Mouse (Mus musculus) lung, embryonic 16.5 days (tissue): ENCODE results near the gene Ep300. TPM values are rescaled to one million over a fixed set of nuclear protein-coding genes. Genes with fewer than 3 reads are reported as not detected.
A peak's percentile ranks its signal among the peaks of the same experiment; 100 is the strongest.
"Not testable (repeated sequence)": the region's sequence is repeated elsewhere in the genome, so short reads cannot be mapped to it uniquely, and the experiment has no call there.

ENCODE experiments used
- ATAC-seq: fragments of 200-750 bp; cut with Nextera tagmentation; 2 replicates; pipeline ENCODE4 v1.8.0; 2017; ENCODE audit warnings: low read depth, mild to moderate bottlenecking, moderate library complexity
- H3K27ac ChIP-seq: fragments of 300-500 bp; sonication (generic); 2 replicates; pipeline ENCODE4 v1.5.1; 2014; ENCODE audit warnings: mild to moderate bottlenecking, control low read depth, low read length
- H3K27me3 ChIP-seq: fragments of 300-500 bp; sonication (generic); 2 replicates; pipeline ENCODE4 v1.6.1; 2014; ENCODE audit warnings: low read depth, low read length, mixed read lengths; ENCODE audit not compliant: control insufficient read depth, insufficient read depth
- H3K36me3 ChIP-seq: fragments of 300-500 bp; sonication (generic); 2 replicates; pipeline ENCODE4 v1.6.1; 2014; ENCODE audit warnings: low read length; ENCODE audit not compliant: control insufficient read depth, insufficient read depth
- H3K4me1 ChIP-seq: fragments of 300-500 bp; sonication (generic); replicated peaks from 2 replicates; pipeline ENCODE4 v1.6.1; 2014; ENCODE audit warnings: low read length, mixed read lengths; ENCODE audit not compliant: control insufficient read depth, insufficient read depth
- H3K4me2 ChIP-seq: fragments of 300-500 bp; sonication (generic); 2 replicates; pipeline ENCODE4 v1.6.1; 2014; ENCODE audit warnings: low read depth, low read length, control low read depth
- H3K4me3 ChIP-seq: fragments of 300-500 bp; sonication (generic); 2 replicates; pipeline ENCODE4 v1.5.1; 2014; ENCODE audit warnings: mild to moderate bottlenecking, low read length, control low read depth
- H3K9ac ChIP-seq: fragments of 300-500 bp; sonication (generic); 2 replicates; pipeline ENCODE4 v1.6.1; 2014; ENCODE audit warnings: low read length, control low read depth
- H3K9me3 ChIP-seq: fragments of 300-500 bp; sonication (generic); 2 replicates; pipeline ENCODE4 v1.6.1; 2016; ENCODE audit warnings: low read length; ENCODE audit not compliant: control insufficient read depth
- WGBS: fragments of 180-500 bp; shearing (Covaris S2); extraction: QIAGEN DNeasy Blood & Tissue Kit; methylation state at CpG from one replicate; pipeline ENCODE4 v1.1.7; 2014; 5-methylcytosine and 5-hydroxymethylcytosine counted together
- polyA plus RNA-seq: library from polyadenylated mRNA; unstranded; fragments of >200 nt; fragmentation: Nextera tagmentation; extraction: Ambion mirVana; gene quantifications from 2 replicates; pipeline ENCODE4 v1.2.1, GENCODE M21; 2015

Gene Ep300
- polyA plus RNA-seq, 1 experiment from 2014 or later = 13.8 TPM

DNA sequence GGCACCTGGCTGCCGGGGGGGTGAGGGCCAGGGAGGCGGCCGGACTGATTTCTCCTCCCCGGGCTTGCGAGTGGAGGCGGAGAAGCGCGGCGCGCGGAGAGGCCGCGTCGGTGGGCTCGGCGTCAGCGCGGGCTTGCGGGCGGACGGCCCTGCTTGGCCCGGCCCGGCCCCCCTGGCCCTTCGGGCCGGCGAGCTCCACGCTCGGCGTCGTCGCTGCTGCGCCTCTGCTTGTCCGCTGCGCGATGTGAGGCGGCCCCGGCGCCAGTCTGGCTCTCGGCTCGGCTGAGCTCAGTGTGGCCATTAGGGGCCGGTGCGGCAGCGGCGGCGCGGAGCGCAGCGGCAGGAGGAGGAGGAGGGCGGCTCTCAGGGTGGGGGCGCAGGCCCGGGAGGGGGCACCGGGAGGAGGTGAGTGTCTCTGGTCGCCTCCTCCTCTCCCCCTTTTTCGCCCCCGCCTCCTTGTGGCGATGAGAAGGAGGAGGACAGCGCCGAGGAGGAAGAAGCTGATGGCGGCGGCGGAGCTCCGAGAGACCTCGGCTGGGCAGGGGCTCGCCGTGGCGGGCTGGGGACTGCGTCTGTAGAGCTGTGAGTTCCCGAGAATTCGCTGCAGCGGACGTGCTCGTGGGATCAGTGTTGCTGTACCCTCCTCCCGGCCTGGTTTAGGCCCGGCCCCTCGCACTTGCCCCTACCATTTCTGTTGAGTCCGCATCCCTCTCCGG is 753 bp downstream of the Ep300 start:
- Histone ChIP-seq H3K9me3 (no peaks in the 10 kb centered on the region), H3K4me3 (peak overlapping the region; percentile 98), H3K36me3 (0 out of 2 replicates have a peak, but pooled peaks cover 2% of the 10 kb centered on the region), H3K9ac (peak overlapping the region; percentile 100), H3K4me1 (peaks cover 10% of the 10 kb centered on the region), H3K27ac (peak overlapping the region; percentile 100), H3K27me3 (no peaks in the 10 kb centered on the region), H3K4me2 (peak overlapping the region; percentile 85)
- 0% methylated on average over 38 of the region's 77 CpGs for WGBS
- ATAC-seq = peak; percentile 74

DNA sequence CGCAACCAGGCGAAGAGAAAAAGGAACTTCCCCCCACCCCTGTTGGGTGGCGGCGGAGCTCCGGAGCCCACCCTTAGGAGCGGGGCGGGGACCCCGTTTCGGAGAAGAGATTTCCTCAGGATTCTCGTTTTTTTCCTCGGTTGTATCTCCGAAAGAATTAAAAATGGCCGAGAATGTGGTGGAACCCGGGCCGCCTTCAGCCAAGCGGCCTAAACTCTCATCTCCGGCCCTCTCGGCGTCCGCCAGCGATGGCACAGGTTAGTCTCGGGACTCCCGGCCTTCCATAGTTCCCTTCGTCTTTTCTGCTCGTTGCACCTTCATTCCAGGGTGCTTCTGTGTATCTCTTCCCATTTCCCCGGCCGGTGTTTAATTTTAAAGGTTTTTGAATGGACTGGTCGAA is 1.3 kb downstream of the Ep300 start:
- H3K27me3 ChIP-seq = no peaks in the 10 kb centered on the region
- peak overlapping the region; percentile 100 for H3K27ac ChIP-seq
- peak overlapping the region; percentile 85 for H3K4me2 ChIP-seq
- H3K4me1 ChIP-seq = peaks cover 10% of the 10 kb centered on the region
- ATAC-seq = no peak
- H3K9me3 ChIP-seq = no peaks in the 10 kb centered on the region
- H3K36me3 ChIP-seq = 0 out of 2 replicates have a peak, but pooled peaks cover 2% of the 10 kb centered on the region
- H3K4me3 ChIP-seq = peak overlapping the region; percentile 98
- peak overlapping the region; percentile 100 for H3K9ac ChIP-seq
- WGBS = 0% methylated on average over 27 of the region's 28 CpGs

GRCm38 (mm10) chr15:81587686-81588085 is 2.5 kb downstream of the Ep300 start:
- no peaks in the 10 kb centered on the region for H3K27me3 ChIP-seq
- no peaks in the 10 kb centered on the region for H3K9me3 ChIP-seq
- H3K27ac ChIP-seq = 0 out of 2 replicates have a peak overlapping the region, but pooled peaks have one; percentile 12
- WGBS = 40% methylated on average over 2 of the region's 2 CpGs
- peak overlapping the region; percentile 98 for H3K4me3 ChIP-seq
- peak overlapping the region; percentile 100 for H3K9ac ChIP-seq
- 0 out of 2 replicates have a peak, but pooled peaks cover 2% of the 10 kb centered on the region for H3K36me3 ChIP-seq
- no peak for ATAC-seq
- H3K4me1 ChIP-seq = peaks cover 10% of the 10 kb centered on the region
- H3K4me2 ChIP-seq = peak overlapping the region; percentile 85

DNA sequence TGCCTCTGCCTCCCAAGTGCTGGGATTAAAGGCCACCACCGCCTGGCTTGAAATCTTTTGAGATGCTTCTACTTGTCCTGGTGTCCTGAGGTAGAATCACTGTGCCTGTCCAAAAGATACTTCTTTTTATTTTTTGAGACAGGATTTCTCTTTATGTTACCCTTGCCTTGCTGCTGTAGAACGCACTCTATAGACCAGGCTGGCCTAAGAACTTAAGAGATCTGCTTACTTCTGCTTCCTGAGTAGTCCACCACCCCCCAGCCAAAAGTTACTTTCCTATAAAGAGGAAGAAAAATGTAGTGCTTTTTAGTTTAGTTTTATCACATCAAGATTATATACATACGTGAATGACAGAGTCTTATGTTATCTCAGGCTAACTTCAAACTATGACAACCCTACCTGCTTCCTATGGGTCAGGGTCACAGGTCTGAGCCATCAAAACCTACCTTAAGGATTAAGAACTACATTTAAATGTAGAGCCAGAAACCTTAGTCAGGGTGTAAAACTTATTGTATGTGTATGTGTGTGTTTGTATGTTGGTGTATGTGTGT is 9.1 kb downstream of the Ep300 start:
- H3K27ac ChIP-seq = no peak overlapping the region
- H3K4me3 ChIP-seq = no peak overlapping the region
- no peaks in the 10 kb centered on the region; the same call in 1 of the 2 replicates for H3K4me1 ChIP-seq
- H3K36me3 ChIP-seq = peaks cover 2% of the 10 kb centered on the region; the same call in 1 of the 2 replicates
- no peaks in the 10 kb centered on the region for H3K9me3 ChIP-seq
- H3K4me2 ChIP-seq = no peak overlapping the region
- ATAC-seq = no peak
- 93% methylated on average over 3 of the region's 3 CpGs for WGBS
- no peak overlapping the region for H3K9ac ChIP-seq
- H3K27me3 ChIP-seq = no peaks in the 10 kb centered on the region

DNA sequence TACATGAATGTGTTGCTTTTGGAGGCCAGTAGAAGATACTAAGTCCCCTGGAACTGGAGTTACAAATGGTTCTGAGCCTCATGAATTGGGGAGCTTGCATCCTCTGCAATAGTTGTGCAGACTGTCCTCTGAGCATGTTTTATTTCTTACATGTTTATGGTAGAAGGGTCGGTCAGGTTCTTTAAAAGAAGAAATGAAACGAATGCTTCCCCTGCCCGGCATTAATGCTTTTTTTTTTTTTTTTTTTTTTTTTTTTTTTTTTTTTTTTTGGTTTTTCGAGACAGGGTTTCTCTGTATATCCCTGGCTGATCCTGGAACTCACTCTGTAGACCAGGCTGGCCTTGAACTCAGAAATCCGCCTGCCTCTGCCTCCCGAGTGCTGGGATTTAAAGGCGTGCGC is 13.6 kb downstream of the Ep300 start:
- H3K9me3 ChIP-seq, H3K27ac ChIP-seq, H3K27me3 ChIP-seq, H3K4me3 ChIP-seq, ATAC-seq, H3K4me2 ChIP-seq, H3K4me1 ChIP-seq, H3K9ac ChIP-seq: not testable (repeated sequence)
- H3K36me3 ChIP-seq = peaks cover 11% of the 10 kb centered on the region
- 82% methylated on average over 8 of the region's 8 CpGs for WGBS

DNA sequence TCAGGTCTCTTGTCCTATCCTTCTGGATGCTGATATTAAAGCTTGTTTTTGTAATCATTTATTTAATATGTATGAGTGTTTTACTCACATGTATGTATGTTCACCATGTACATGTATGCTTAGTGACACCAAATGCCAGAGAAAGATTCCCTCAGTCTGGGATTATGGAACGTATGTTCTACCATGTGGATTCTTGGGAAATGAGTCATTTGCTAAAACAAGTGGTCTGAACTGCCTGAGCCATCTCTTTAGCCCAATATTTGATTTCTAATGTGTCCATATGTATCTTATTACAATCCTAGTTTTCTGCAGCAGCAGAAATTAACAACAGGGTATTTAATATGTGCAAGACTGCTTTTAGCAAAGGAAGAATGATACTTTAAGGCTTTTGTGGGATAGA is 20.1 kb downstream of the Ep300 start:
- Histone ChIP-seq H3K27ac (no peak overlapping the region), H3K9me3 (no peaks in the 10 kb centered on the region), H3K4me1 (no peaks in the 10 kb centered on the region), H3K9ac (no peak overlapping the region), H3K4me2 (no peak overlapping the region), H3K27me3 (no peaks in the 10 kb centered on the region), H3K36me3 (peaks cover 23% of the 10 kb centered on the region), H3K4me3 (no peak overlapping the region)
- WGBS = 43% methylated on average over 1 of the region's 1 CpGs
- ATAC-seq = no peak

DNA sequence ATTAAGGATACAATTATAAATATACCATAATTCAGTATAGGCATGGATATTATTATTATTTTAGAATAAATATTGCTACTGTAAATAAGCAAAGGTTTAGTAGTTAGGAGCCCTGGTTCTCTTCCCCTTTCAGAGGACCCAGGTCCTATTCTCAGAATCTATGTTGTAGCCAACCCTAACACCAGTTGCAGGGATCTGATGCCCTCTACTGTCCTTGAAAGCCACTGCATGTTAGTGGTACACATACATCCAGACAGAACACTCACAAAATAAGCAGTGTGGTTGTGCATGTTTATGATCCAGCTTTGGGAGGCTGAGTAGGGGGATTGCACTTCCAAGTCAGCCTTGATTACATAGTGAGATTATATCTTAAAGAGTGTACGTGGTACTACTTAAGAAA is 21.5 kb downstream of the Ep300 start:
- Histone ChIP-seq H3K4me2 (no peak overlapping the region), H3K27me3 (no peaks in the 10 kb centered on the region), H3K27ac (no peak overlapping the region), H3K36me3 (peaks cover 25% of the 10 kb centered on the region), H3K9me3 (no peaks in the 10 kb centered on the region), H3K9ac (no peak overlapping the region), H3K4me3 (no peak overlapping the region), H3K4me1 (no peaks in the 10 kb centered on the region)
- ATAC-seq = no peak
- 88% methylated on average over 1 of the region's 1 CpGs for WGBS

DNA sequence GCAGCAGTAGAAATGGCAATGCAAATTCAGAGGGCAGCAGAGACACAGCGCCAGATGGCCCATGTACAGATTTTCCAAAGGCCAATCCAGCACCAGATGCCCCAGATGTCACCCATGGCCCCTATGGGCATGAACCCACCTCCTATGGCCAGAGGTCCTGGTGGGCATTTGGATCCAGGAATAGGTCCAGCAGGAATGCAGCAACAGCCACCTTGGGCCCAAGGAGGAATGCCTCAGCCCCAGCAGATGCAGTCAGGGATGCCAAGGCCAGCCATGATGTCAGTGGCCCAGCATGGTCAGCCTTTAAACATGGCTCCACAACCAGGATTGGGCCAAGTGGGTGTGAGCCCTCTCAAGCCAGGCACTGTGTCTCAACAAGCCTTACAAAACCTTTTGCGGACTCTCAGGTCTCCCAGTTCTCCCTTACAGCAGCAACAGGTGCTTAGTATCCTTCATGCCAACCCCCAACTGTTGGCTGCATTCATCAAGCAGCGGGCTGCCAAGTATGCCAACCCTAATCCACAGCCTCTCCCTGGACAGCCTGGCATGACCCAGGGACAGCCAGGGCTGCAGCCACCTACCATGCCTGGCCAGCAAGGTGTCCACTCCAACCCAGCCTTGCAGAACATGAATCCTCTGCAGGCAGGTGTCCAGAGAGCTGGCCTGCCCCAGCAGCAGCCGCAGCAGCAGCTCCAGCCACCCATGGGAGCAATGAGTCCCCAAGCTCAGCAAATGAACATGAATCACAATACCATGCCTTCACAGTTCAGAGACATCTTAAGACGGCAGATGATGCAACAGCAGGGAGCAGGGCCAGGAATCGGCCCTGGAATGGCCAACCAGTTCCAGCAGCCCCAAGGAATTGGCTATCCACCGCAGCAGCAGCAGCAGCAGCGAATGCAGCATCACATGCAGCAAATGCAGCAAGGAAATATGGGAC is 64.6 kb downstream of the Ep300 start:
- H3K9ac ChIP-seq = no peak overlapping the region
- H3K27me3 ChIP-seq = no peaks in the 10 kb centered on the region
- H3K27ac ChIP-seq = no peak overlapping the region
- no peak overlapping the region for H3K4me2 ChIP-seq
- ATAC-seq = no peak
- H3K36me3 ChIP-seq = peaks cover 52% of the 10 kb centered on the region
- no peaks in the 10 kb centered on the region for H3K4me1 ChIP-seq
- no peak overlapping the region for H3K4me3 ChIP-seq
- WGBS = 94% methylated on average over 8 of the region's 8 CpGs
- no peaks in the 10 kb centered on the region for H3K9me3 ChIP-seq

DNA sequence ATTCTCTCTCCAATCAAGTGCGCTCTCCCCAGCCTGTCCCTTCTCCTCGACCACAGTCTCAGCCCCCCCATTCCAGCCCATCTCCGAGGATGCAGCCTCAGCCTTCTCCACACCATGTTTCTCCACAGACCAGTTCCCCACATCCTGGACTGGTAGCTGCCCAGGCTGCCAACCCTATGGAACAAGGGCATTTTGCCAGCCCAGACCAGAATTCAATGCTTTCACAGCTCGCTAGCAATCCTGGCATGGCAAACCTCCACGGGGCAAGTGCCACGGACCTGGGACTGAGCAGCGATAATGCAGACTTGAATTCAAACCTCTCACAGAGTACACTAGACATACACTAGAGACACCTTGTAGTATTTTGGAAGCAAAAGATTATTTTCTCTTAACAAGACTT is 65.5 kb downstream of the Ep300 start:
- Histone ChIP-seq H3K4me3 (no peak overlapping the region), H3K9ac (no peak overlapping the region), H3K4me2 (no peak overlapping the region), H3K9me3 (no peaks in the 10 kb centered on the region), H3K4me1 (no peaks in the 10 kb centered on the region), H3K36me3 (peaks cover 44% of the 10 kb centered on the region), H3K27ac (no peak overlapping the region), H3K27me3 (no peaks in the 10 kb centered on the region)
- ATAC-seq = no peak
- 84% methylated on average over 7 of the region's 7 CpGs for WGBS
